Mouse (Mus musculus): ENCODE measurements around the gene Hgf. TPM values are rescaled to one million over a fixed set of nuclear protein-coding genes. Genes with fewer than 3 reads are reported as not detected.

The Hgf gene
- total RNA-seq, 4 experiments from 2014 or later = 0.15 to 0.43 (median 0.36) TPM

Other genes with a start within 250 kb of the Hgf start
- not detected for gene Gm28710, start 238.3 kb downstream of the Hgf start, total RNA-seq (2022)

Data from gastrocnemius, adult 8-10 months (tissue).